ENCODE assay signal across 12 mouse cellular contexts in the genomic region with DNA sequence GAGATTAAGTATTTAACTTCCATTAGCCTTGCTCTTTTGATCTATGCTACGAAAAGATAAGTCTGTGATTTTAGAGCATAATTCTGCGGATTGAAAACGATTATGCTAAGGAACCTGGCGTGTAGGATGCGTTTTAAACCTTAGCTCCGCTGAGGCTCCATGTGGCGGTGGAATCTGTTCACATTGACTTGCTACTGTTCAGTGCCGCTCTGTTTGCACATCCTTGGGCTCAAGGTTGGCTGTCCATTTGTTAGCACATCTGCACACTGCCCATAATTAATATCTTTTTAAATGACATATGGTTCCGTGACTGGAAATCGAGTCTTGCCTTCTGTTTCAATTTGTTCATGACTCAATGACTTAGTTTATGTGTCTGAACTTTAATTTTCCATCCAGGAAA.
"Had no signal": no experiment of that assay in that cellular context is flagged by ENCODE, and none has a peak within 500 bp of the region (broad histone marks: within the 10 kb centered on the region; RNA-seq: fewer than 3 reads in every experiment).

No protein-coding gene starts in this region.

- DNase-seq: lung, embryonic 14.5 days; lung, postnatal 10 days; lung, postnatal 4 days; thymus, adult 2 months; thymus, postnatal 25 days; thymus, postnatal 4 days had no signal

- H3K27me3 ChIP-seq: midbrain, embryonic 12.5 days; midbrain, embryonic 15.5 days; neural tube, embryonic 12.5 days; stomach, embryonic 15.5 days had no signal

- H3K36me3 ChIP-seq: midbrain, embryonic 10.5 days; midbrain, embryonic 12.5 days; midbrain, embryonic 15.5 days; neural tube, embryonic 12.5 days; stomach, embryonic 15.5 days had no signal

- H3K27ac ChIP-seq: midbrain, embryonic 10.5 days; midbrain, embryonic 12.5 days; midbrain, embryonic 15.5 days; neural tube, embryonic 12.5 days; stomach, embryonic 15.5 days; stomach, postnatal 0 days had no signal

- ATAC-seq: midbrain, embryonic 15.5 days had no signal

- H3K4me1 ChIP-seq: midbrain, embryonic 12.5 days; midbrain, embryonic 15.5 days; neural tube, embryonic 12.5 days; stomach, embryonic 15.5 days had no signal

- H3K4me2 ChIP-seq: lung, embryonic 14.5 days; midbrain, embryonic 12.5 days; midbrain, embryonic 15.5 days; neural tube, embryonic 12.5 days; stomach, embryonic 15.5 days had no signal

- H3K9ac ChIP-seq: lung, embryonic 14.5 days; midbrain, embryonic 12.5 days; midbrain, embryonic 15.5 days; neural tube, embryonic 12.5 days; stomach, embryonic 15.5 days had no signal

- H3K9me3 ChIP-seq: midbrain, embryonic 10.5 days; midbrain, embryonic 12.5 days; midbrain, embryonic 15.5 days; neural tube, embryonic 12.5 days; stomach, embryonic 15.5 days had no signal

- H3K4me3 ChIP-seq: midbrain, embryonic 10.5 days; midbrain, embryonic 12.5 days; midbrain, embryonic 15.5 days; neural tube, embryonic 12.5 days; stomach, embryonic 15.5 days had no signal
